Mouse (Mus musculus) embryo, embryonic 9.5 days (tissue): ENCODE measurements around the gene Dkkl1.
A peak's percentile ranks its signal among the peaks of the same experiment; 100 is the strongest.
"Not testable (repeated sequence)": the region's sequence is repeated elsewhere in the genome, so short reads cannot be mapped to it uniquely, and the experiment has no call there.

Experiments used
- DNase-seq: peaks from one replicate; pipeline ENCODE4 v3.0.0-alpha.2; 2017; ENCODE audit errors: extremely low spot score

Gene Dkkl1

DNA sequence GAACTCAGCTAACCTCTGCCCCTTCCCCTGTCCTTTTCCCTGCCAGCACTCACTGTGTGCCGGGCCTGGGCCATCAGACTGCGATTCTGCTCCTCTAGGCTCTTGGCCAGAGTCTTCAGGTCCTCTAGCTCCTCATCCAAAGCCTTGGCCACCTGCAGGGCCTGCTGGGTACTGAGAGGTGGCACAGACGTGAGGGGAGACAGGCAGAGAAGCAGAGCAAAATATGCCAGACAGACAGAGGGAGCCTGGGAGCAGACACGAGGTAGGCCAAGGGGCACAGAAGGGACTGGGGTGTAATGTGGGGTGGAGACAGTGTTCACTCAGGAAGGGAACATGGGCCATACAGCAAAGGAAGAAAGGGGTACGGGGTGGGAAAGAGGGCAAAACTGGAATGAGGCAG, 18.5 kb downstream of the Dkkl1 start:
- no peak for DNase-seq

DNA sequence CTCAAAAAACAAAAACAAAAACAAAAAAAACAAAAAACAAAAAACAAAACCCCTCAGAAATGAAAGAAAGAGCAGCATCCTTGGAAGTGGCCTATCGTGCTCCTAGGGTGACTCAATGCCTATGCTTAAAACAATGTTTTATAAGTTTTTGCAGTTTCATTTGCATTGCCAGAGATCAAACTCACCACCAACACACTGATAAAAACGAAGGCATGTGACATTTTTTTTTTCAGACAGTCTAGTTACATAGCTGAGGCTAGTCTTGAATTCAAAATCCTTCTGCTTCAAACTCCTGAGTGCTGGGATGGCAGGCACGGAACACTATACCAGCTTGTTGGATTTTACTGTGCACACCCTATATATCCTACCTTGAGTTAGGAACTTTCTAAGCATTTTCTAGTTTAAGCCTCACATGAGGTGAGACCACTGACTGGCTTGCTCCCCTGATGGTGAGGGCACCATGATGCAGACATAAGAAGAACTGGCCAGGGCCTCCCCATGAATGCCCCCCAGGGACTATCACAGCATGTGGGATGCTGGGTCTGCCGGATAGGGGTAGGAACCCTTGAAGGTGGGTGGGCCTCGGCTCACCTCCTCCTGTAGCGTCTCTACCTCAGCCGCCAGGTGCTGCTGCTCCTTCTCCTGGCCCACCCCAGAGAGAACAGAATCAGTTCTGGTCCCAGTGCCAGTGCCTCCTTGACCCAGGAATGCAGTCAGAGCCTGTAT, 19.2 kb downstream of the Dkkl1 start:
- no peak for DNase-seq

DNA sequence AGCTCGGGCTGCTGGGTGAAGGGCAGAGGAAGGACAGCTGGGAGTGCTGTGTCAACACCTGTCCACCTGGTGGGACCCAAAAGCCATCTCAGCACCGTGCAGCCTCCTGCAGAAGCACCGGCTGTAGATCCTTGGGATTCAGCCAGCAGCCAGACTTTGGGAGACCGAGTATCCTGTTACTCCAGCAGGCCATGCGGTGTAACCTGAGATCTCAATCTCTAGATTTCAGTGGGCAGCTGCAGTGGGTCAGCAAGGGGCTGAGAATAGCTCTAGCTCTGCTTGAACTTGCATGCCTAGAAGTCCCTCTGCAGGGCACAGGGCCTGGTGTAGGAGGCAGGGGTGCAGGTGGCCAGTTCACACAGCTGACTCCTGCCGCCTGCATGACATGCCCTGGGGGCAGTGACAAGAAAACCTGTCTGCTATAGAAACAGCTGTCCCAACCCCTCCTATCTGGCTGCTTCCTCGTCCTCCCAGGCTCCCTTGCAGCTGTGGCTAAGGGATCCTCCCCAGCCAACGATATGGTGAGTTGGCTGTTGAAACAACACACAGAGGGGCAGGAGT, 20.1 kb downstream of the Dkkl1 start:
- peak; percentile 53 for DNase-seq

DNA sequence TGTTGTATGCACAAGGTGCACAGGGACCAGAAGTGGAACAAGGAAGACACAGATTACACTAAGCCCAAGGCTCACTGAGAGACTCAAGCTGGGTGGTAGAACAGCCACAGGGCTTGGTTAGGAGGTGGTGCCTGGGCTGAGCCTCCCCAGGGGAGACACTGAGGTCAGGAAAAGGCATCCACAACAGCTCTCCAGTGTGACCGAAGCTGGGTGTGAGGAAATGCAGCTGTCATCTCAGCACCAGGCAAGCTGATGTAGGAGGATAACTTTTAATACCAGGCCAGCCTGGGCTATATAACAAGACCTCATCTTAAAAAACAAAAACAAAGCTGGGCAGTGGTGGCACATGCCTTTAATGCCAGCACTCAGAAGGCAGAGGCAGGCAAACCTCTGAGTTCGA, 20.8 kb downstream of the Dkkl1 start:
- DNase-seq, result no peak

DNA sequence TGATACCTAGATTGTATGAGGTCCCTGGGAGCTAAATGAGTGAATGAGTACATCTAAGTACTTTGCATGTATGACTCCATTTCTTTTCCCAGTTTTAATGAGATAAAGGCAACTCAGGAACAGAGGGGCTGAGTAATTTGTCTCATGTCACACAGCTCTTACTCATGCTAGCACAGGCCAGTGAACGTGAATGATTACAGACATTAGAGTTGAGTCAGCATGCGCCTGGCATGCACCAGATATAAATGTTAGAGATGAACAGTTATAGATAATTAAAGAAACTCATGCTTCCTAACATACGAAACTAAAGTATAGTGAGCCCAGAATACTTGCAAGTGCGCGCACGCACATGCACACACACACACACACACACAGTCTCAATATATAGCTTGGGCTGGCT, 21.8 kb downstream of the Dkkl1 start:
- no peak for DNase-seq

DNA sequence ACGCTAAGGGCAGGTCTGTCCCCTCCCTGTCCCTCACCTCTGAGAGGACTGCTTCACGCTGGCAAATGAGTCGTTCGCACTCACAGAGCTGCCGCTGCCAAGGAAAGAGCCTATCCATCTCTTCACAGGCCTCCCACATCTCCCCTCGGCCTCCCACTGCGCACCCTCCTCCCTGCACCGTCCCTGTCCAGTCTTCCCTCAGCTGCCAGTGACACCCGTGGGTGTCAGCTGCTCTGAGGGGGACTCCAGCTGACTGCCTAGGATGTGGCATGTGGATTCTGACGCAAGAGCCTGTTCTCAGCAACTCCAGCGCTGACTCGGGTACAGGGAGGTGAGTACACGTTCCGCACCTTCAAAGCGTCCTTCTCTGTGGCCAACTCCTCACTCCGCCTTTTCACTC, 22.3 kb downstream of the Dkkl1 start:
- no peak for DNase-seq

DNA sequence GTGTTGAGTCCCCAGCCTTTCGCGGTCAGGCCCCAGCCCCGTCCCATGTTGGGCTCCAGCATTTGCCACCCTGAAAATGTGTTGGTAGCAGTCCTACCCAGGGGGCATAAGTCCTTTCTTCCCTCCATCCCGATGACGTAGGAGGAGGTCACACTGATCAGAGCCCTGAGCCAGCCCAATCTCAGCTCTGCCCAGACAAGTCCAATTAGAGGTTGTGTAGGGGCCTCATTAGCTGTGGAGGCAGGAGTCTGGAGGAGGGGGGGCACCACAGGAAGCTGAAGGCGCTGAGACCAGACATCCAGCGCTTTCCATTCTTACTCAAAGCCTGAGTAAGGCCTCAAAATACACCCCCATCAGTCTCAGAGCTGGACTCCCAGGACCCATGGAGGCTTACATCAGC, 26.0 kb downstream of the Dkkl1 start:
- no peak for DNase-seq

DNA sequence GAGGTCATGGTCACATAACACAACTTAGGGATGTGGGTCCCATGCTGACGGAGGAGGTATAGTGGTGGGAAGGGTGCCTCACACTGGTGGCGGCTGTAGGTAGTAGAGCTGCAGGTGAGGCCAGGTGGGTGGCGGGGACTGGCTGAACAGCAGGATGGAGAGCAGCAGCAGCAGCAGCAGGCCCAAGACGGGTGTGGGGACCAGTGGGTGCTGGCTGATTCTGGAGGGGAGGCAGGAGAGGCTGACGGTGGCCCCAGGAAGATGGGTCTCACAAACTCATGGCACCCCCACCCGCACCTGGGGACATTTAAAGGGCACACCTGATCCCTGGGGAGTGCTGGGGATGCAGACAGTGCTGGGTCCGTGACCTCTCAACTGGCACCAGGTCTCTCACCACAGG, 28.3 kb downstream of the Dkkl1 start:
- no peak for DNase-seq

DNA sequence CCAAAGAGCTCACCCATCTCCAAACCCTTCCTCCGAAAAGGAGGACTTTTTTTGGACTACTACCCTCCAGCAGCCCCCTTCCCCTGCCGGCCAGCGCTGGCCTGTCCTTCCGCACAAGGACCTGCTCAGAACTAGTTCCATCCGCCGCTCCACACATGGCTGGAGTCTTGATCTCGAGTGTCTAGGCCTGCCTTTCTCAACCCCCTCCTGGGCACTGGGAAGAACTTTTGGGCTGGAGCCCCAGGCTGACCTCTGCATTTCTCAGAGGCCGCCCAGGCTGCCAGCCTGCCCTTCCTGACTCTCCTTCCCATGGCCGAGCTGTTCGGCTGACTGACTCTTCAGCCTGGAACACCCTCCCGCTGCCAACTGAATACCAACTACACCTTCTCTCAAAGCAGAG, 29.3 kb downstream of the Dkkl1 start:
- DNase-seq, result no peak

DNA sequence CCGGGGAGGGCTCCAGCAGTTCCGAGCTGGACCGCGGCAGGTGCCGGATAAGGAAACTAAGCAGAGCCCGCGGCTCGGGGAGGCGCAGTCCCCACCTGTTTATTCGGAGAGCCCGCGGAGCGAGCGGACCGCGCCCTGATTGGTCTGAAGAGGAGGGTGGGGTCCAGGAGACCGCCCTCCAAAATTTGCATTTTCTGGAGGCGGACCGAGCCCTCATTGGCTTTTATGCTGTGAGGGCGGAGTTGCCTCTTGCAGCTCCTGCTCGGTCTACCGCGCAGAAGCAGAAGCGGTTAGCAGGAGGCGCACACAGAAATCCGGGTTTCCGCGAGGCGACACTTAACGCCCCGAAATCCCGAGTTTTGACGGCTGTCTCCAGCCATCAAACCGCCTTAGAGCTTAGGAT, 29.7 kb downstream of the Dkkl1 start:
- peak; percentile 86 for DNase-seq

DNA sequence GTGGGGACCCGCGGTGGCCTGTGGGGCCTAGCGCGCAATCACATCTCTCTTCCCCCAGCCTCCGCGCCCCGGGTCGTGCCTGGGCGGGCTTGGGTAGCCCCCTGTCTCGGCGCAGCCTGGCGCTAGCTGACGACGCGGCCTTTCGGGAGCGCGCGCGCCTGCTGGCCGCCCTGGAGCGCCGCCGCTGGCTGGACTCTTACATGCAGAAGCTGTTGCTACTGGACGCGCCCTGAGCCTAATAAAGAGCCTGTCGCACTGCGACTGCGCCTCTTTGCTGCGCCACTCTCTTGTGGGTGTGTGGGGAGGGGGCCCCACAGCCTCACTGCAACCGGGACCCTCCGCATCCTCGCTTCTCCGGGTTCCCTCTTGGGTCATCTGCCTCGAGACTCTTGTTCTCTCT, 30.4 kb downstream of the Dkkl1 start:
- no peak for DNase-seq

DNA sequence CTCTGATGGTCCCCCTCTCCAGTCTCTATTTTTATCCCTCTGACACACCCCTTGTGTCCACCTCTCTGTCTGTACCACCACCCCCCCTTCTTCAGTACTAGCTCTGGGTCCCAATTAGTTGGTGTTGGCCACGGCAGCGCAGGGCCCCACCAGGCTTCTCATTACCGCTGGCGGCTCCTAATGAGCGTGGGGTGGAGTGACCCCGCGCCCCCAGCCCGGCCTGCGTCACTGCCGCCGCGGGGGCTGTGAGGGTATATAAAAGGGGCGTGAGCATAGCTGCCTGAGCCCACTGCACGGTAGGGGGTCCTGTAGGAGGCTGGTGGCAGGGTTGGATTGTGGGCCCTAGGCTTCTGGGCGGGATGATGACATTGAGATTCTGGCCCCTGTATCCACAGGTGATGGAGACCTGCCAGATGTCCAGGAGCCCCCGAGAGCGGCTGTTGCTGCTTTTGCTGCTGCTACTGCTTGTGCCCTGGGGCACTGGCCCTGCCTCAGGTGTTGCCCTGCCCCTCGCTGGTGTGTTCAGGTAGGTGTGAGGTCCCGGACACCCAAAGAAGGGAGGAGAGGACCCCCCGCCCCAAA, 31.0 kb downstream of the Dkkl1 start, which contains the start of gene Pth2:
Gene Pth2, plus strand, starts transcription at position 100 of the 582 bp plus-strand sequence.
- DNase-seq, result no peak

DNA sequence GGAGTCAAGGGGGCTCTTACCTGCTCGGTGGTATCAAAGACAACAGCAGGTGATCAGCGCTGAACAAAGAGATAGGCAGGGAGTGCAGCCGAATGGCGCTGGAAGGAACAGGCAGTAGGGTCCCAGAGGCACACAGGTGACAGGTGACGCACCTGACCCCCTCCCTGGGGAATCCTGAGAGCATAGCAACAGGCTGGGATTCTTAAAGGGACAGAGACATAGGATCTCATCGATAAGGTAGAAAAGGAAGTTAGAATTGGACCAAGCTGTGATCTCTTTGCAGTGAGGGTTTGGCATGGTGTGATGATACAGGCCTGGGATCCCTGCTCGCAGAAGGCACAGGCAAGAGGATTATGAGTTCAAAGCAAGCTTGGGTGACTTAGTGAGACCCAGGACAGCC, 32.5 kb downstream of the Dkkl1 start, which contains the start of gene Gfy:
Gene Gfy, minus strand, starts transcription at position 101 of the 400 bp plus-strand sequence.
- DNase-seq, result no peak

DNA sequence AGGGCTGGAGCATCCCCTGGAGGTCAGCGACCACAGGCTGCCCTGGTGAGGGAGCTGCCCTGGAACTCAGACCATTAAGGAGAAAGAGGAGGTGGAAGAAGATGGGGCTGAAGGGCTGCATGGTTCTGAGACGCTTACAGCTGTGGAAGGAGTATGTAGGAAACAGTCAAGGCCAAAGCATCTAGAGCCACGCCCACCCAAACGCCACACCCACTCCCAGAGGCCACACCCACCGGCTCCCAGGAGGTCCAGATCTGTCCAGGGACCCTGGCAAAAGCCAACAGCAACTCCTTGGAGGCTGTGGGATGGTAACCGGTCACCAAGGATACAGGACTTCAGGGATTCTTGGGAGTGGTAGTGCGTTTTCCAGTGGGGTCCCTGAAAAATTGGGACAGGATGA, 33.4 kb downstream of the Dkkl1 start:
- no peak for DNase-seq

DNA sequence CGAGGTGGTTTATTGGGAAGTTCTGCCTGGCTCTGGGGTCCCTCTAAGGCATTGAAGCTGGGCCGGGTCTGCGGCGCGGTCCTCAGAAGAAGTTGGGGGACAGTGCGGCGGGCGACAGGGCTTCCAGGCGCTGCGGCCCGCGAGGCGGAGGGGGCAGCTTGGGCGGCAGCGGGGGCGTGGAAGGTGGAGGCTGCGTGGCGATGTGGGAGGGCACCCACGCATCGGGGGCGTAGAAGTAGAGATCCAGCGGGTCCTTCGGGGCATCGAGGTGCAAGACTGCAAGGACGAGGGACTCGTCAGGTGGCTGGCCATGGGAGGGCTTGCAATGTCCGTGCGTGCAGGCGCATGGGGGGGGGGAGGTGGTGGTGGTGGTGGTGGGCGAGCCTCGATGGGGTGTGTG, 35.6 kb downstream of the Dkkl1 start:
- no peak for DNase-seq

DNA sequence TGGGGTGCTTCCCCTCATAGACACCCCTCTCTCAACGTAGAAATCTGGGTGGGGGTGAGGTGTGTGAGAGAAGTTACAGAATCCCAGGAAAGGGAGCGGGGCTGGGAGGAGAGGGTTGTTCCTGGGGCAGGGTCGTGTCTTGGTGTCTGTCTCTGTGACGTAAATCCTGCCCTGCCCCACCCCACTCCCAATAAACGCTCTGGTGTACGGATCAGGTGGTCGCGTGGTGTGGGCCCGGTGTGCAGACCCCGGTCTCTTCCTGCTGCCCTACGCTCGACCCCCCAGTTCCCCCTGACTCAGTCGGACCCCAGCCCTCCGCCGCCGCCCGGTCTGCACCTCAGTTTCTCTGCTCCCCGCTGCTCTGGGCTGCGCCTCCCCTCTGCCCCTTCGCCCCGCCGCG, 36.0 kb downstream of the Dkkl1 start:
- no peak for DNase-seq

DNA sequence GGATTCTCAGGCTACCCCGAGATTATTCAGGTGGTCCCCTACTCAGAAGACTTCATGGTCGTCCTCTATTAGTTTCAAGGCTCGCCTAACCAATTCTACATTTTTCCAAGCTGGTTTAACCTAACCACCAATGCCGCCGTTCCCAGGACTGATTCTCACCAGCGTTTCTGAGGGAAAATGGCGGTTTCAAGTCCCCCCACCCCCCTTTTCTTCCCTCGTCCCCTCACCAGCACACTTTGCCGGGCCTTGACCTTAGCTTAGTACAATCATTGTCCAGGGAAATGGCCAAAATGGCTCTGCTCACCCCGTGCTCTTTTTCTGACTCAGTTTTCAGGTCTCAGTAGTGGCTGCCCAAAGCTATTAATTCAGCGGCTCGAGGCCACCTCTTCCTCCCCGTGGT, 36.5 kb downstream of the Dkkl1 start:
- DNase-seq, result no peak

DNA sequence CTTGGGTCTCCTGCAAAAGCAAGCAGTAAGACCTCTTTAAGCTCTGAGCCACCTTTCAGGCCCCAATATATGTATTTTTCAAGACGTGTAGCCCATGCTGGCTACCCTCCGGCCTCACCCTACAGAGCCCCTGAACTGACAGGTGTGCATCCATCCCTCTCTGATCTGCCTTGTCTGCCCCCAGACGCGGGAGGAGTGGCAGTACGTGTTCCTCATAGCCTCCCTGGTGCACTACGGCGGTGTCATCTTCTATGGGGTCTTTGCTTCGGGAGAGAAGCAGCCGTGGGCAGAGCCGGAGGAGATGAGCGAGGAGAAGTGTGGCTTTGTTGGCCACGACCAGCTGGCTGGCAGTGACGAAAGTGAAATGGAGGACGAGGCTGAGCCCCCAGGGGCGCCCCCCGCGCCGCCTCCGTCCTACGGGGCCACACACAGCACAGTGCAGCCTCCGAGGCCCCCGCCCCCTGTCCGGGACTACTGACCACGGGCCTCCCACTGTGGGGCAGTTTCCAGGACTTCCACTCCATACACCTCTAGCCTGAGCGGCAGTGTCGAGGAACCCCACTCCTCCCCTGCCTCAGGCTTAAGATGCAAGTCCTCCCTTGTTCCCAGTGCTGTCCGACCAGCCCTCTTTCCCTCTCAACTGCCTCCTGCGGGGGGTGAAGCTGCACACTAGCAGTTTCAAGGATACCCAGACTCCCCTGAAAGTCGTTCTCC, 37.2 kb downstream of the Dkkl1 start:
- no peak for DNase-seq

DNA sequence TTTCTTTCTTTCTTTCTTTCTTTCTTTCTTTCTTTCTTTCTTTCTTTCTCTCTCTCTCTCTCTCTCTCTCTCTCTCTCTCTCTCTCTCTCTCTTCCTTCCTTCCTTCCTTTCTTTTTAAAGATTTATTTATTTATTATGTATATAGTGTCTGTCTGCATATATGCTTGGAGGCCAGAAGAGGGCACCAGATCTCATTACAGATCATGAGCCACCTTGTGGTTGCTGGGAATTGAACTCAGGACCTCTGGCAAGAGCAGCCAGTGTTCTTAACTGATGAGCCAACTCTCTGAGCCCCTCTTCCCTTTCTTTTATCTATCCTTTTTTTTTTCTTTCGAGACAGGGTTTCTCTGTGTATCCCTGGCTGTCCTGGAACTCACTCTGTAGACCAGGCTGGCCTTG, 38.2 kb downstream of the Dkkl1 start:
- DNase-seq, result not testable (repeated sequence)

DNA sequence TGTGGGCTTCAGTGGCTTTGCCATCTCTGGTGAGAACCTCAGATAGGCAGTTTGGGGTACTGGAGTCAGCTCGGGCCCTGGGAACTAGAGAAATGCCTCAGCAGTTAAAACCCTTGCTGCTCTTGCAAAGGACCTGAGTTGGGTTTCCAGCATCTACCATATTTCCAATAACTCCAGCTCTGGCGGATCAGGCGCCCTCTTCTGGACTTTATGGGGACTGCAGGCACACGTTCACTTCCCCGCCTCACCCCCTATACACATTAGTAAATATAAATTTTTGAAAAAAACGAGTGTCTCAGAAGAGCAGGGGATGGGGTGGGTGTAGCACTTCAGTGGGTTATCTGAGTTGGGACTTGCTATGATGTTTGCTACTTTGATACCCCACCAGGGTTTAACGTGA, 39.0 kb downstream of the Dkkl1 start:
- no peak for DNase-seq

DNA sequence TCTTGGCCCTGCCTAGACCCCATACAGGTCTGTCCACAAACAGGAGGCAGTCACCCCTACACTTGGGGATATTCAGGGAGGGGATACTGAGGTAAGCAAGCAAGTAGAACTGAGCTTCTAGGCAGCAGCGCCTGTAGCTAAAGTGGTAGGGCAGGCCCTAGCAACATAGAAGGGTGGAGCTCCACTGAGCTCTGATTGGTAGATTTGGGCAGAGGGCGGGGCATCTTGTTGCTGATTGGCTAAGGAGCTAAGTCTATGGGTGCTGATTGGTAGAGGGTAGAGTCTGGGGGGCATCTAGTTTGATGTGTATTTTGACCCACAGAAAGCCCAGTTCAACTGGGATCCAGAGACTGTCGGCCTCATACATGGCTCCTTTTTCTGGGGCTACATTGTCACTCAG, 42.5 kb downstream of the Dkkl1 start:
- DNase-seq, result no peak

DNA sequence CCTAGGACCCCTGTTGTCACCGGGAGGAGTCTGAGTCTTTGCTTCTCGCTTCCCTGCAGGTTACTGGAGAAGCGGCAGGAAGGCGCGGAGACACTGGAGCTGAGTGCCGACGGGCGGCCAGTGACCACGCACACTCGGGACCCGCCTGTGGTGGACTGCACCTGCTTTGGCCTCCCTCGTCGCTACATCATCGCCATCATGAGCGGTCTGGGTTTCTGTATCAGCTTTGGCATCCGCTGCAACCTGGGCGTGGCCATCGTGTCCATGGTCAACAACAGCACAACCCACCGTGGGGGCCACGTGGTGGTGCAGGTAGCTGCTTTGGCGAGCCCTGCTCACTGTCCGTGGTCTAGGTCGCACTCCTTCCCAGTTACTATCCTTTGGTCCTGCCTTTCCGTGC, 43.3 kb downstream of the Dkkl1 start:
- no peak for DNase-seq
